In the genomic region with DNA sequence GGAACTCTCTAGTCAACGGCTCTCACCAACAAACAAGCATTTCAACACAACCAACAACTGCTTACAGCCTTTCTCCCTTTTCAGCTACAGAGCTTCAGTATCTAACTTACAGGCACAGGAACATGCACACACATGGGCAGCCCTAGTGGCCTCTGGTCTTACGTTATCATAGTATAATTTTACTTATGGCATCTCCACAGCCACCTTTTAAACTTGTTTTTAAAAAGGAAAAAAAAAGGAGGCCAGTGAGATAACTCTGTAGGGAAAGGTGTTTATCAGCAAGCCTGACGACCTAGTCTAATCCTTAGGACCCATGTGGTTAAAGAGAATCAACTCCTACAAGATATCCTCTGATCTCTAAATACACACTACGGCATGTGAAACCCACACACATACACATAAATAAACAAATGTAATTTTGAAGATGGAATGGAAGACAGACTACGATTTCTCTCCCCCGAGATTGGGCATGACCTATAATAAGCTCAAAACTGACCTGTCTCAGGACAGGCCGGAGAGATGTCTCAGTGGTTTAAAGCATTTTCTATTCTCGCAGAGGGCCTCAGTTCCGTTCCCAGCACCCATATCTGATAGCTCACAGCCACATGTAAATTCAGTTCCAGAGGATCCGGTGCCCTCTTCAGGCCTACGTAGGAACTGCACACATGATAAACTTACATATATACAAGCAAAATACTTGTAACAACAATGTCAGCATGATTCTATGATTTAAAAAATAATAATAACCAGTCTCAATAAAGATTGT, we compare ENCODE assay signal across 1 mouse cellular context.
TF ChIP-seq lines count a peak whose summit lies in the region.

No protein-coding gene starts in this region.

TF ChIP-seq in MEL, 35 proteins besides CTCF, POLR2A, EP300 and RAD21 (continued from another document):
- TF ChIP-seq SMC3 (IDR thresholded peaks at IDR 0.05; ENCODE audit: low read depth, low read length) (0 out of 2 replicates have a peak, but pooled peaks have one; percentile 11), CHD1 (IDR thresholded peaks at IDR 0.05; ENCODE audit: low read depth, low read length) (no peak), UBTF (IDR thresholded peaks at IDR 0.05; ENCODE audit: borderline replicate concordance, insufficient read depth, low read depth, low read length) (no peak)
